Mouse (Mus musculus) liver, postnatal 0 days (tissue): Measurements from ENCODE around the gene Minos1.

Source experiments
- CTCF ChIP-seq: sonication (generic); IDR thresholded peaks from 2 replicates; pipeline ENCODE4 v1.5.1; 2016; ENCODE audit warnings: antibody characterized with exemption, low read depth
- EP300 ChIP-seq: IDR thresholded peaks from 2 replicates; pipeline ENCODE4 v1.6.1; 2016; ENCODE audit warnings: antibody characterized with exemption, low read depth, mild to moderate bottlenecking

DNA sequence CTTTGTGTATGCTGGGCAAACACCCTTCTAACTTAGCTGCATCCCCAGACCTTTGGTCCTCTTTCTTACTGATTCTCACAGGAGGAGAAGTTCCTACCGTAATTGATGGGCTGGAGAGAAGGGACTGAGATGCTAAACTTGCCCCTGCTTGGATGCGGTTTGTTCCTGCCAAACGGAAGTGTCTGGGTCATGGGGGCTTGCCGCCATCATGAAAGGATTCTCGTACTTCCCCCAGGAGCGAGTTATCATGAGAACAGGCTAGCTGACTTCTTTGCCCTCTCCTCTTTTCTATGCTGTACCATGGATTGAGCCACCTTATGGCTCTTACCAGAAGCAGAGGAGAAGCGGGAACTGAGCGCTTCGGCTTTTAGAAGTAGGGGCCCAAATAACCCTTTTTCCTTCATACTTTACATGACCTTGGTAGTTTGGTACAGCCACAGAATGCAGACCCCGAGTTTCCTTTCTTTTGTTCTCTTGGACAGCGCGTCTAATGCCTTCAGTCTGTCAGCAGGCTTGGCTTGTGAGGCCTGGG is 38.9 kb upstream of the Minos1 start:
- TF ChIP-seq CTCF (no peak), EP300 (no peak)
